Mouse (Mus musculus) cortical plate, adult 2 months (tissue): ENCODE measurements around the gene Mvb12b.

Experiments used
- CTCF ChIP-seq: fragments of 200-500 bp; IDR thresholded peaks from 2 replicates; pipeline ENCODE4 v1.5.1; 2011; ENCODE audit warnings: mild to moderate bottlenecking, control low read depth, low read length; ENCODE audit not compliant: insufficient read depth; ENCODE audit errors: extremely low read depth
- POLR2A ChIP-seq: fragments of 200-500 bp; IDR thresholded peaks from 2 replicates; pipeline ENCODE4 v1.6.1; 2011; ENCODE audit warnings: mild to moderate bottlenecking, low read length, control low read depth; ENCODE audit not compliant: insufficient read depth; ENCODE audit errors: extremely low read depth

DNA sequence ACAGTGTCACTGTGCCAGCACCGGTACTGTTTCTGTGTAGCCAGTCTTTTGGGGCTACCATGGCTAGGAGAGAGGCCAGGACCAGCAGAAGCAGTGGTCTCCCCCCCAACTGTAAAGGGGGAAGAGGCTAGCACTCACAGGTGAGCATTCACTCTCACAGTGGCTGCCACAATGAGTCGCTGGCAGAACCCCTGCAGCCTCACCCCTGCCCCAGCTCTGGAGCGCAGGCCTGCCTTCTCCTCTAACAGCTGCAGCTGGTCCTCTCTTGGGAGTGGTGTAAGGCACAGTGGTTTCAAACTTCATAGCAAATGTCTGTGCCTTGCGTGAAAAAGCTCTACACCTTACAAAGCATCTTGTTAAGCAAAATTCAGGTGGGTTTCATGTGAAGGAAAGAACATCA, 70.7 kb downstream of the Mvb12b start:
- no peak for TF ChIP-seq POLR2A
- TF ChIP-seq CTCF = no peak
